Mouse (Mus musculus) lung, adult 2 months (tissue): Measurements from ENCODE around the gene Ubxn10.

Source experiments
- CTCF ChIP-seq: fragments of 200-500 bp; IDR thresholded peaks from 2 replicates; pipeline ENCODE4 v1.5.1; 2011; ENCODE audit warnings: mild to moderate bottlenecking, low read length, control low read depth; ENCODE audit not compliant: insufficient read depth
- POLR2A ChIP-seq: fragments of 200-500 bp; IDR thresholded peaks from 2 replicates; pipeline ENCODE4 v1.6.1; 2011; ENCODE audit warnings: low read depth, mild to moderate bottlenecking, control low read depth, low read length, borderline replicate concordance; ENCODE audit errors: extremely low read depth

DNA sequence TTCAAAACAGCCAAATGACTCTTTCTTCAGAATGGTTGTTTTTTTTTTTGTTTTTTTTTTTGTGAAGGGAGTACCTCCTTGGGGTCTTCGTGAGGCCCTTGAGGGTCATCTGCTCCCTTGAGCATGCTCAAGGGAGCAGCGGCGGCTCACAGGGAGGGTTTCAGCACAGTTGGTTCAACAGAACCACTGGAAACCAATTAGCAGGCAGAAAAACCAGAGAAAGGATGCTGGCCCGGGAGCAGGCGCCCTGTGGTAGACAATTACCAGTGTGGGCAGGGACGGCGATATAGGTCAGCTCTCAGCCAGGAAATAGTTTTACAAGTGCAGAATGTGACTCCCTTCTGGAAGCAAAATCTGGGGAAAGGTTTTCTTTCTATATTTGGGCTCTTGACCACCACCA is 33.4 kb downstream of the Ubxn10 start:
- TF ChIP-seq POLR2A (no peak), CTCF (no peak)
